Mouse (Mus musculus): ENCODE measurements around the gene Fam83g.

DNA sequence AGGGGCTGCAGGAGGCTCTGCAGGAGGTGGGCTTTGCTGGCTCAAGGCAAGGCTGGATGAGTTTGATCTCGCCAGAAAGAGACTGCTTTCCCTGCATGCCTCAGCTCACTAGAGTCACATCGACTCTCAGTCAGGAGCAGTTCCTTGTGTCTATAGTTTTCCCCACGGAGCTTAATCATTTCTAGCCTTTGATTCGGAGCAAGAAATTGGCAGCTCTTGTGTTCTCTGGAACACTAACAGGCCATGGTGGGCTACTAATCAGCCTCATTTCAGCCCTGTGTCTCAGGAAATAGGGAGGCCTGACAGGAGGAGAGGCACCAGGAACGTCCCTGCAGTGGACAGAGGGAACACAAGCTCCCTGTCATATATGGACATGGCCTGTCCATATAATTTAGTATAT, 34.1 kb downstream of the Fam83g start:
- TF ChIP-seq CTCF (IDR thresholded peaks at IDR 0.05; ENCODE audit: extremely low read depth, insufficient read depth, insufficient read length, insufficient replicate concordance): no peak
- TF ChIP-seq POLR2A (IDR thresholded peaks at IDR 0.05; ENCODE audit: low read depth, low read length): no peak
